Mouse (Mus musculus) limb, embryonic 14.5 days (tissue): ENCODE measurements around the gene Ndrg3. TPM values are rescaled to one million over a fixed set of nuclear protein-coding genes. Genes with fewer than 3 reads are reported as not detected.

Experiments
- ATAC-seq: fragments of 200-750 bp; cut with Nextera tagmentation; 2 replicates; pipeline ENCODE4 v1.8.0; 2017; ENCODE audit warnings: low read depth, moderate number of reproducible peaks, moderate TSS enrichment; ENCODE audit not compliant: low FRiP score
- DNase-seq: peaks from one replicate; pipeline ENCODE4 v3.0.0-alpha.2; 2015; ENCODE audit warnings: low spot score
- H3K27ac ChIP-seq: fragments of 300-500 bp; sonication (generic); replicated peaks from 2 replicates; pipeline ENCODE4 v1.5.1; 2014; ENCODE audit warnings: low read depth, mild to moderate bottlenecking, low read length, moderate library complexity, mixed read lengths
- H3K27me3 ChIP-seq: fragments of 300-500 bp; sonication (generic); 2 replicates; pipeline ENCODE4 v1.6.1; 2014; ENCODE audit warnings: low read length, mixed read lengths; ENCODE audit not compliant: control insufficient read depth, insufficient read depth
- H3K36me3 ChIP-seq: fragments of 300-500 bp; sonication (generic); 2 replicates; pipeline ENCODE4 v1.6.1; 2014; ENCODE audit warnings: mild to moderate bottlenecking, low read length, moderate library complexity, mixed read lengths; ENCODE audit not compliant: control insufficient read depth, insufficient read depth
- H3K4me1 ChIP-seq: fragments of 300-500 bp; sonication (generic); 2 replicates; pipeline ENCODE4 v1.6.1; 2014; ENCODE audit warnings: antibody characterized with exemption, low read length, mixed read lengths; ENCODE audit not compliant: control insufficient read depth, insufficient read depth
- H3K4me2 ChIP-seq: fragments of 300-500 bp; sonication (generic); replicated peaks from 2 replicates; pipeline ENCODE4 v1.6.1; 2014; ENCODE audit warnings: low read depth, mild to moderate bottlenecking, low read length, moderate library complexity; ENCODE audit not compliant: severe bottlenecking
- H3K4me3 ChIP-seq: fragments of 300-500 bp; sonication (generic); replicated peaks from 2 replicates; pipeline ENCODE4 v1.5.1; 2014; ENCODE audit warnings: low read length
- H3K9ac ChIP-seq: fragments of 300-500 bp; sonication (generic); 2 replicates; pipeline ENCODE4 v1.6.1; 2014; ENCODE audit warnings: mild to moderate bottlenecking, low read depth, low read length, moderate library complexity; ENCODE audit not compliant: severe bottlenecking
- H3K9me3 ChIP-seq: fragments of 300-500 bp; sonication (generic); 2 replicates; pipeline ENCODE4 v1.6.1; 2016; ENCODE audit warnings: low read length; ENCODE audit not compliant: control insufficient read depth
- POLR2A ChIP-seq: fragments of 200-500 bp; IDR thresholded peaks from 2 replicates; pipeline ENCODE4 v1.8.0; 2012; ENCODE audit warnings: inconsistent platforms, mild to moderate bottlenecking, moderate library complexity, borderline replicate concordance; ENCODE audit not compliant: insufficient read depth, insufficient read length; ENCODE audit errors: extremely low read depth
- WGBS: fragments of 180-500 bp; shearing (Covaris S2); extraction: QIAGEN DNeasy Blood & Tissue Kit; methylation state at CpG from one replicate; pipeline ENCODE4 v1.1.7; 2014; 5-methylcytosine and 5-hydroxymethylcytosine counted together
- polyA plus RNA-seq, 2 experiments: library from polyadenylated mRNA; depleted of rRNA in 1 of 2; stranded (reverse) in 1 of 2; unstranded in 1 of 2; fragments of >200 nt; fragmentation: Nextera tagmentation in 1 of 2; extraction: Ambion mirVana in 1 of 2; gene quantifications; 2 replicates each; pipeline versions ENCODE4 v1.2.1 to v1.2.3; 2012 to 2014

Gene Ndrg3
- polyA plus RNA-seq, 2 experiments, result 44.1 to 64.6 TPM

DNA sequence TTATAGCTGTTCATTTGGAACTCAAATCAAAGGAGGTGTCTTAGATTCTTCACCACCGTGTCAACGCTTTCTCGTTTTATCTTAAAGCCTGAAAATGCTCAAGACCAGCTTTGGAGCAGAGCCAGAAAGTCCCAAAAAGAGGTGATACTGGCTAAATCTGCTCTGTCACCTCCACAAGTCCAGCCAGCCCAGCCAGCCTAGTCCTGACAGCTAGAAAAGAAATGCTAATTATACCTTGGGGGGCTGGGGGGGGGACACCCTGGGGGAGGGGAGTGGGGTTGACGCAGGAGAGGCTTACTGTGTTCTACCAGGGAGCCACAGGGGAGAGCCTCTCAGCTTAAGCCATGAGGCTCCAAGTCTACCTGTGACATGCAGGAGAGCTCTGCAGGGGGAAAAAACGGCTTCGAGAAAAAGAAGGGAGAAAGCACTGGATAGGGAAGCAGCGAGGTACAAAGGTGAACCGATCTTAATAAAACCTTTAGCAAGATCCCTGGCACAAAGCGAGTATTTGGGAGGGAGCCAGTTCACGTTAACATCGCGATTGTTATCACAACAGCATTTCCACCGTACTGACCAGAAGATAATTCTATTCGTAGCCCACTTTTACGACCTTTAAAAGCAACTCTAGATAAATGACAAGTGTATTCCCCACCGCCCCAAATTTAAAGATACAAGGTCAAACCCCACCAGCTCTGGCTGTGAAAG lies 977 bp downstream of the Ndrg3 start:
- Histone ChIP-seq H3K27me3 (no peaks in the 10 kb centered on the region), H3K4me2 (peak overlapping the region; percentile 93), H3K4me3 (peak overlapping the region; percentile 80), H3K9me3 (no peaks in the 10 kb centered on the region), H3K4me1 (peaks cover 7% of the 10 kb centered on the region; the same call in 1 of the 2 replicates), H3K9ac (peak overlapping the region; percentile 81), H3K36me3 (peaks cover 16% of the 10 kb centered on the region), H3K27ac (no peak overlapping the region)
- WGBS, result 5% methylated on average over 16 of the region's 16 CpGs
- TF ChIP-seq POLR2A, result no peak
- no peak for ATAC-seq
- no peak for DNase-seq

DNA sequence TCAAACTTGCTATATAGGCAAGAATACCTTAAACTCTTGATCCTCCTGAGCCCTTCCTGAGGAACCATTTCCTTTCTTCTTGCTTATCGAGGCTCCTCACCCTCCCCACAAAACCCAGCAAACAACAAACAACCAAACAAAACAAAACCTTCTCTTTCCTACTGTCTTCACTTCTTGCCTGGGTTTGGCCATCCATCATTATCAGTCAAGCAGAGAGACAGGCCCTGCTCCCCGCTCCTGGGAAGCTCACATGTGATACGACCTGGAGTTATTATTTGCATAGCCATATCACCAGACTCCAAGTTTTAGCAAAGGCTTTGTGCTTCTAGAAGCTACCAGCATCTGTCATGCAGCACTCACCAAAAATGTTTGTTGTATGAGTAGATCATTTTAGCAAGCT lies 4.5 kb downstream of the Ndrg3 start:
- no peak for ATAC-seq
- no peak overlapping the region for H3K9ac ChIP-seq
- no peak for DNase-seq
- H3K27me3 ChIP-seq, result no peaks in the 10 kb centered on the region
- no peak overlapping the region for H3K27ac ChIP-seq
- H3K4me2 ChIP-seq, result no peak overlapping the region
- no peaks in the 10 kb centered on the region for H3K36me3 ChIP-seq
- H3K4me1 ChIP-seq, result peaks cover 7% of the 10 kb centered on the region; the same call in 1 of the 2 replicates
- H3K4me3 ChIP-seq, result no peak overlapping the region
- WGBS, result 70% methylated on average over 3 of the region's 3 CpGs
- TF ChIP-seq POLR2A, result no peak
- no peaks in the 10 kb centered on the region for H3K9me3 ChIP-seq

DNA sequence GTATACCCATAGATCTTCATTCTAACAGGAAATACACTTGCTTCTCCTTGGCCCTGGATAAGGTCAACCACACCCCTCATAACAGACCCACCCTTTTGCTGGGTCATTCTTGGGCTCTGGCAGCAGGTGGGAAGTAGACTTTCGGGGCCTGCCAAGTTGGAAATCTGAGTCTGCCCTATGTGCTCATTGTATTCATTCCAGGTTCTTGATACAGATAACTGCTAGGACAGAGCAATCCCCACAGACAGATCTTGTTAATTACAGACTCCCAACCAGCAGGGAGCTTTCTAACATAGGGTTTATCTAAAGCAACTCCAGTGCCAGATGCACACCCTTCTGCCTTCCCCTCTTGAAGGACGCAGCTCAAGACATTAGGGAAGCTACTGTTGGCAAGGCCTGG lies 9.0 kb downstream of the Ndrg3 start:
- H3K27ac ChIP-seq, result no peak overlapping the region
- no peaks in the 10 kb centered on the region for H3K9me3 ChIP-seq
- H3K9ac ChIP-seq, result no peak overlapping the region
- no peaks in the 10 kb centered on the region for H3K36me3 ChIP-seq
- H3K27me3 ChIP-seq, result no peaks in the 10 kb centered on the region
- no peaks in the 10 kb centered on the region for H3K4me1 ChIP-seq
- TF ChIP-seq POLR2A, result no peak
- DNase-seq (no peak), ATAC-seq (no peak)
- no peak overlapping the region for H3K4me3 ChIP-seq
- 78% methylated on average over 2 of the region's 2 CpGs for WGBS
- H3K4me2 ChIP-seq, result no peak overlapping the region

DNA sequence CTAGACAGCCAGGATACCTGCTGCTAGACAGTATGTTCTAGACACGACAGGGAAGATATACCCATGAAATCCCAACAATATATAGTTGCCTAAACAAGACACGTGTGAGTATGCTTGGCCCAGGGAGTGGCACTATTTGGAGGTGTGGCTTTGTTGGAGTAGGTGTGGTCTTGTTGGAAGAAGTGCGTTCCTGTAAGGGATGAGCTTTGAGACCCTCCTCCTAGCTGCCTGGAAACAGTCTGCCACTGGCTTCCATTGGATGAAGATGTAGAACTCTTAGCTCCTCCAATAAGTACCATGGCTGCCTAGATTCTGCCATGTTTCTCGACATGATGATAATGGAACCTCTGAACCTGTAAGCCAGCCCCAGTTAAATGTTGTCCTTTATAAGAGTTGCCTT lies 10.6 kb downstream of the Ndrg3 start:
- Histone ChIP-seq H3K9me3 (no peaks in the 10 kb centered on the region), H3K9ac (no peak overlapping the region), H3K4me3 (no peak overlapping the region), H3K27me3 (no peaks in the 10 kb centered on the region), H3K4me2 (no peak overlapping the region), H3K4me1 (no peaks in the 10 kb centered on the region), H3K27ac (no peak overlapping the region), H3K36me3 (no peaks in the 10 kb centered on the region)
- ATAC-seq (no peak), DNase-seq (no peak)
- TF ChIP-seq POLR2A, result no peak
- 85% methylated on average over 4 of the region's 4 CpGs for WGBS

DNA sequence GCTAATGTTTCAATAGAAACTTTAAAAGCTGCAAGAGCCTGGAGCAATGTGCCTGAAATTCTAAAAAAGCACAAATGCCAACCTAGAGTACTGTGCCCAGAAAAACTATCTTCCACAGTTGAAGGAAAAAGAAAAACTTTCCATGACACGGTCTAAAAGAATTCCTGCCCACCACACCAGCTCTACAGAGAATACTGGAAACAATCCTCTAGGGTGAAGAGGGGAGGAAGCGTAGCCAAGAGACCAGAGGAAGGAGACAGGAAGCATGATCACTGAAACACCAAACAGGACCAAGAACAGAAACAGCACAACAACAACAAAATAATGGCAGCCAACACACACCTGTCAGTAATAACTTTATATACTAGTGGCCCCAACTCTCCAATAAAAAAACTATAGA lies 11.8 kb downstream of the Ndrg3 start:
- no peak overlapping the region for H3K27ac ChIP-seq

More for the DNA sequence above, 11.8 kb downstream of the Ndrg3 start:
- Histone ChIP-seq H3K27me3 (no peaks in the 10 kb centered on the region), H3K4me3 (no peak overlapping the region), H3K36me3 (no peaks in the 10 kb centered on the region), H3K9me3 (no peaks in the 10 kb centered on the region), H3K9ac (no peak overlapping the region), H3K4me1 (no peaks in the 10 kb centered on the region), H3K4me2 (no peak overlapping the region)
- DNase-seq, result peak; percentile 48
- 65% methylated on average over 2 of the region's 2 CpGs for WGBS
- no peak for TF ChIP-seq POLR2A
- ATAC-seq, result no peak
